Mouse (Mus musculus) kidney, adult 8-10 months (tissue): ENCODE measurements around the gene Olfr1000.
"Not testable (repeated sequence)": the region's sequence is repeated elsewhere in the genome, so short reads cannot be mapped to it uniquely, and the experiment has no call there.

Experiments
- DNase-seq, 2 experiments: peaks; one replicate each; pipeline ENCODE4 v3.0.0; 2022

The Olfr1000 gene

GRCm38 (mm10) chr2:85611803-85612202, at the start of gene Olfr1000:
TSS of gene Olfr1000 (minus strand) at chr2:85611903.
- no peak for DNase-seq

DNA sequence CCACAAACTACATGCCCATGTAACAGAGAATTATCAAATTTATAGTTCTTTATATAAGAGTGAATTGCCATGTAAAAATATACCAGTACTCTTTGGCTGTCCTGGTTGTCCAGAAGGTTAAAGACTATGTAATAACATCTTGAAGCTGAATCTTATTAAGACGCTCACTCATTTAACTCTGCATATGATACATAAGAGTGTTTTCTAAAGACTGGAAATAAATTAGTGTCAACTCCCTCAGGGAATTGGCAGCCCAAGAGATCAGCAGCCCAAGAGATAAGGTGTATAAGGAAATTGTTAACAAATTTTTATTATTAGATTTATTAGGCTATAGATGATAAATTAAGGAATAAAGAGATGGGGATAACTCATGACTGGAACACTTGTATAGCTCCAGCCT, 38.9 kb upstream of the Olfr1000 start, which contains the start of gene Olfr1002:
Olfr1002 (minus strand) TSS at position 101 of the 400 bp plus-strand sequence.
- no peak for DNase-seq

GRCm38 (mm10) chr2:85588648-85589047, 23.1 kb downstream of the Olfr1000 start, which contains the start of gene Olfr998:
TSS of gene Olfr998 (plus strand) at chr2:85588948.
- not testable (repeated sequence) for DNase-seq

DNA sequence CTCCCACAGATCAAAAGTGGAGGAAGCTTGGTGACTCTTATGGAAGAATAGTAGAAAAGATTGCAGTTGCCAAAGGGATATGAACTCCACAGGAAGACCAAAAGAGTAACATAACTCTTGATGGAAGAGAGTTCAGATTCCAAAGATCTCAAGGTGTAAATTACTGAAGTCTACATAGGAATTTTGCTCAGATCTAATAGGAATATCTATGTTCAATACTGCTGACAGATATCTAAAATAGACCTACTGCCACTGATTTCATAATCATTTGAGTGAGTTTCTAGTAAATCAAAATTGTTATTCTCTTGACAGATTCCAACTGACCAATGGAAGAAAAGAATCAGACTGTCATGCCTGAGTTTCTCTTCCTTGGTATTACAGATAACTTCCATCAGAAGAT, 32.8 kb downstream of the Olfr1000 start, which contains the start of gene Olfr996:
Olfr996 (plus strand) TSS at position 301 of the 400 bp plus-strand sequence.
- DNase-seq = no peak

DNA sequence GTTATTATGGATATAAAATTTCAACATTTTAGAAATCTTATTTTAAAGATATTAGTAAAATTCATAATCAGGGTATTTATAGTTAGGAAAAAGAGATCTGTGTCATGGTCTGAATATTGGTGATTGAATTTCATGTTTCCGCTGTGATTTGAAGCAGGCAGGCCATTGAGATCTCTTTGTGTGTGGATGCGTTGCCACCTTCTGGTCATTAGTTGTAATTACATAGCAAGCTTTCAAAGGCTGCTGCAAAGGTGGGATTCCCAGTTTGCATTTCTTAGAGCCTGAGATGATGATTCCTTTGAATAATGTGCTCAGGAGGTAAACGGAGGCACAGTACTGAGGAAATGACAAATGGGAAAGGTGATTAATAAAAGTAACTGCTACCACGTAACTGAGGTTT, 50.5 kb downstream of the Olfr1000 start:
- peak; percentile 4 to 21 for DNase-seq

- DNase-seq = no peak
Observed at GRCm38 (mm10) chr2:85560226-85560625, 51.5 kb downstream of the Olfr1000 start.
